Mouse (Mus musculus): ENCODE measurements around the gene Moxd1. TPM values are rescaled to one million over a fixed set of nuclear protein-coding genes. Genes with fewer than 3 reads are reported as not detected.
A peak's percentile ranks its signal among the peaks of the same experiment; 100 is the strongest.

The Moxd1 gene
- polyA plus RNA-seq, 1 experiment from 2014 or later: 17.2 TPM

- DNase-seq (ENCODE audit: low spot score): no peak
- Histone ChIP-seq H3K27me3 (ENCODE audit: control insufficient read depth, insufficient read depth, low read length) (peaks cover 21% of the 10 kb centered on the region), H3K9me3 (replicated peaks; ENCODE audit: control insufficient read depth, low read length) (no peaks in the 10 kb centered on the region), H3K4me3 (ENCODE audit: low read depth, low read length) (no peak overlapping the region), H3K27ac (replicated peaks; ENCODE audit: low read depth, low read length) (no peak overlapping the region), H3K4me2 (ENCODE audit: low read depth, low read length) (no peak overlapping the region), H3K9ac (replicated peaks; ENCODE audit: low read length) (no peak overlapping the region), H3K4me1 (ENCODE audit: control insufficient read depth, insufficient read depth, low read length) (no peaks in the 10 kb centered on the region; the same call in 1 of the 2 replicates), H3K36me3 (replicated peaks; ENCODE audit: control insufficient read depth, insufficient read depth, low read depth, low read length) (no peaks in the 10 kb centered on the region)
- 83% methylated on average over 5 of the region's 5 CpGs for WGBS
- no peak for ATAC-seq (replicated peaks; ENCODE audit: insufficient number of reproducible peaks, low FRiP score, low TSS enrichment, low read depth)
Measured at GRCm38 (mm10) chr10:24220931-24221330, 2.4 kb upstream of the Moxd1 start.

- no peak for DNase-seq (ENCODE audit: low spot score)
- peak overlapping the region; percentile 93 for H3K4me2 ChIP-seq (ENCODE audit: low read depth, low read length)
- H3K27me3 ChIP-seq (ENCODE audit: control insufficient read depth, insufficient read depth, low read length): peaks cover 21% of the 10 kb centered on the region
- H3K36me3 ChIP-seq (replicated peaks; ENCODE audit: control insufficient read depth, insufficient read depth, low read depth, low read length): no peaks in the 10 kb centered on the region
- 15% methylated on average over 6 of the region's 6 CpGs for WGBS
- no peaks in the 10 kb centered on the region; the same call in 1 of the 2 replicates for H3K4me1 ChIP-seq (ENCODE audit: control insufficient read depth, insufficient read depth, low read length)
- peak overlapping the region; percentile 41 for H3K4me3 ChIP-seq (ENCODE audit: low read depth, low read length)
- 0 out of 2 replicates have a peak, but pooled peaks have one; percentile 19 for ATAC-seq (replicated peaks; ENCODE audit: insufficient number of reproducible peaks, low FRiP score, low TSS enrichment, low read depth)
- no peaks in the 10 kb centered on the region for H3K9me3 ChIP-seq (replicated peaks; ENCODE audit: control insufficient read depth, low read length)
- H3K27ac ChIP-seq (replicated peaks; ENCODE audit: low read depth, low read length): no peak overlapping the region
- H3K9ac ChIP-seq (replicated peaks; ENCODE audit: low read length): no peak overlapping the region
Measured at GRCm38 (mm10) chr10:24222911-24223310, 406 bp upstream of the Moxd1 start.

- H3K4me1 ChIP-seq (ENCODE audit: control insufficient read depth, insufficient read depth, low read length): no peaks in the 10 kb centered on the region; the same call in 1 of the 2 replicates
- no peak for DNase-seq (ENCODE audit: low spot score)
- peaks cover 21% of the 10 kb centered on the region for H3K27me3 ChIP-seq (ENCODE audit: control insufficient read depth, insufficient read depth, low read length)
- H3K9me3 ChIP-seq (replicated peaks; ENCODE audit: control insufficient read depth, low read length): no peaks in the 10 kb centered on the region
- H3K9ac ChIP-seq (replicated peaks; ENCODE audit: low read length): no peak overlapping the region
- ATAC-seq (replicated peaks; ENCODE audit: insufficient number of reproducible peaks, low FRiP score, low TSS enrichment, low read depth): no peak
- no peaks in the 10 kb centered on the region for H3K36me3 ChIP-seq (replicated peaks; ENCODE audit: control insufficient read depth, insufficient read depth, low read depth, low read length)
- 17% methylated on average over 8 of the region's 8 CpGs for WGBS
- H3K4me3 ChIP-seq (ENCODE audit: low read depth, low read length): no peak overlapping the region
- H3K27ac ChIP-seq (replicated peaks; ENCODE audit: low read depth, low read length): no peak overlapping the region
- H3K4me2 ChIP-seq (ENCODE audit: low read depth, low read length): peak overlapping the region; percentile 93
Measured at GRCm38 (mm10) chr10:24224591-24224990, 1.3 kb downstream of the Moxd1 start.

DNA sequence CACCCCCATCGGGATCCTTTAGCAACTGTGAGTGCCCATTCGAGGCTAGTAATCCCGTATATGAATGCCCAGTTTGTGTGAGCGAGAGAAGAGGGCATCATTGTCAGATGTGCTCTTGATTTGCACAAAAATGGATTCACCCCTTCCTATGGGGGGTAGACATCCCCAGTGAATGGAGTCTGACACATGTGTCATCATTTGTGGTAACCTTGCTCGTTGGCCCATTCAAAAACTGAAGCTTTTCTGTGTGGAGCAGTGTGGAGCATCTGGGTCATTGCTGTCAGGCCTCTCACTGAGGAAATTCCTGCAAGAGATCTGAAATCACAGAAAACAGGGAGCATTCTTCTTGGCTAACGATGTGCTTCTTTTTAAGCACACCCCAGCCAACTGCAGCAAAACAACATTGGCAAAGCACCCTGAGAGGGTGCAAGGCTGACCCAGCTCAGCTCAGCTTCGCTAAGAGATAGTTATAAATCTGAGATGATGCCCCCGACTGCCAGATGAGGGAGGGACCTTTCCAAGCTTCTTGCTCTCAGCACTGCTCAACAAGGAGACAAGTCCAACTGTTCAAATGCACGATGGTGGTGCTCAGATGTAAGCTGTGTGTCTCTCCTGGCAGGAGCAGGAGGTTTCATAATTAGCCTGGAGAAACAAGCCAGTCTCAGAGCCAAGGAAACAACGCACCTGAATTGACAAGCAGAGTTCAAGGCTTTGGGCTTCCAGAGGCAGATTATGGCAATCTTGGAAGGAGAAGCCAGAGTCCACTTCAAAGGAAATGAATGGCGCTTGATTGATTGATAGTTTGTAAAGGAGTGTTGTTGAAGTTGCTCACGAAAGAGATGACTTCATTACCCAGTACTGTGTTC lies 5.2 kb downstream of the Moxd1 start:
- Histone ChIP-seq H3K4me3 (ENCODE audit: low read depth, low read length) (no peak overlapping the region), H3K36me3 (replicated peaks; ENCODE audit: control insufficient read depth, insufficient read depth, low read depth, low read length) (no peaks in the 10 kb centered on the region), H3K4me2 (ENCODE audit: low read depth, low read length) (no peak overlapping the region), H3K9ac (replicated peaks; ENCODE audit: low read length) (no peak overlapping the region), H3K4me1 (ENCODE audit: control insufficient read depth, insufficient read depth, low read length) (no peaks in the 10 kb centered on the region; the same call in 1 of the 2 replicates), H3K9me3 (replicated peaks; ENCODE audit: control insufficient read depth, low read length) (no peaks in the 10 kb centered on the region), H3K27me3 (ENCODE audit: control insufficient read depth, insufficient read depth, low read length) (peaks cover 12% of the 10 kb centered on the region), H3K27ac (replicated peaks; ENCODE audit: low read depth, low read length) (no peak overlapping the region)
- no peak for DNase-seq (ENCODE audit: low spot score)
- WGBS: 54% methylated on average over 12 of the region's 12 CpGs
- ATAC-seq (replicated peaks; ENCODE audit: insufficient number of reproducible peaks, low FRiP score, low TSS enrichment, low read depth): no peak

DNA sequence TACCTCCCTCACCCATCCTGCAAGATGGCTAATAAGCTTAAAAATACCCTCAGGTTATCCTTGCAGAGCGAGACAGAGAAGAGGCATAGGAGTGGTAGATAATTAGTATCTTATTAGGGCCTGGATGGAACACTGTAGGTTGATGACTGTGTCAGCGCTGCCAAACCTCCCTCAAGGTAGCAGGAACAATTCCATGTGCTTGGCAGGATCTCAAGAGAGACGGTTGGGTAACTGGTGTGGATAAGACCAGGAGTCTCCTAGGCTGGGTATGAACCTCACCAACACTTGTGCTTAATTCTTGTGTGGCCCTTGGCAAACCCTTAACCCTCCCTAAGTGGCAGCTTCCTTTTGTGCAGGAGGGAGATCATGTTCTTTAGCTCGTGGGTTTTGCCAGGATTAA lies 9.0 kb downstream of the Moxd1 start:
- H3K27me3 ChIP-seq (ENCODE audit: control insufficient read depth, insufficient read depth, low read length): no peaks in the 10 kb centered on the region
- H3K9ac ChIP-seq (replicated peaks; ENCODE audit: low read length): no peak overlapping the region
- H3K4me2 ChIP-seq (ENCODE audit: low read depth, low read length): no peak overlapping the region
- no peaks in the 10 kb centered on the region for H3K9me3 ChIP-seq (replicated peaks; ENCODE audit: control insufficient read depth, low read length)
- no peaks in the 10 kb centered on the region for H3K36me3 ChIP-seq (replicated peaks; ENCODE audit: control insufficient read depth, insufficient read depth, low read depth, low read length)
- no peak overlapping the region for H3K27ac ChIP-seq (replicated peaks; ENCODE audit: low read depth, low read length)
- ATAC-seq (replicated peaks; ENCODE audit: insufficient number of reproducible peaks, low FRiP score, low TSS enrichment, low read depth) (no peak), DNase-seq (ENCODE audit: low spot score) (no peak)
- H3K4me3 ChIP-seq (ENCODE audit: low read depth, low read length): no peak overlapping the region
- H3K4me1 ChIP-seq (ENCODE audit: control insufficient read depth, insufficient read depth, low read length): no peaks in the 10 kb centered on the region
- 70% methylated on average over 4 of the region's 4 CpGs for WGBS

GRCm38 (mm10) chr10:24235426-24236283 lies 12.3 kb downstream of the Moxd1 start:
- no peak overlapping the region for H3K4me2 ChIP-seq (ENCODE audit: low read depth, low read length)
- no peaks in the 10 kb centered on the region for H3K9me3 ChIP-seq (replicated peaks; ENCODE audit: control insufficient read depth, low read length)
- H3K27me3 ChIP-seq (ENCODE audit: control insufficient read depth, insufficient read depth, low read length): no peaks in the 10 kb centered on the region
- no peaks in the 10 kb centered on the region for H3K36me3 ChIP-seq (replicated peaks; ENCODE audit: control insufficient read depth, insufficient read depth, low read depth, low read length)
- no peak overlapping the region for H3K9ac ChIP-seq (replicated peaks; ENCODE audit: low read length)
- ATAC-seq (replicated peaks; ENCODE audit: insufficient number of reproducible peaks, low FRiP score, low TSS enrichment, low read depth) (no peak), DNase-seq (ENCODE audit: low spot score) (no peak)
- WGBS: 76% methylated on average over 23 of the region's 23 CpGs
- no peak overlapping the region for H3K27ac ChIP-seq (replicated peaks; ENCODE audit: low read depth, low read length)
- H3K4me1 ChIP-seq (ENCODE audit: control insufficient read depth, insufficient read depth, low read length): no peaks in the 10 kb centered on the region
- H3K4me3 ChIP-seq (ENCODE audit: low read depth, low read length): no peak overlapping the region

DNA sequence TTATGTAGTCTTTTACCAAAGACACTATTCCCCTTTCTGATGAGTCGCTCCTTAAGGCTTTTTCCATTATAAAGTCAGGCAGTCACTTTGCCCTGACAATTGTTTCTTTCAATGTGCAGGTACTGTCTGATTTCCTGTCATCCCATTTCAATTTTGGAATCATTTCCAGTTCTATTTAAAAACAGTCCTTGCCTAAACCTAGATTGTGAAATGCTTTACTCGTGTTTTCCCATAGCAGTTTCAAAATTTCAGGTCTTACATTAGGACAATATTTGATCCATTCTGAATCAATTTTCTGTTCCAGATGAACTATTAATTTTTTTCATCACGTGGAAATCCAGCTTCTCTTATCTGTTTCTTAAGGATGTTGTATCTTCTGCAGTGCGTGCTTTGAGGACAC lies 23.5 kb downstream of the Moxd1 start:
- Histone ChIP-seq H3K36me3 (replicated peaks; ENCODE audit: control insufficient read depth, insufficient read depth, low read depth, low read length) (no peaks in the 10 kb centered on the region), H3K9me3 (replicated peaks; ENCODE audit: control insufficient read depth, low read length) (no peaks in the 10 kb centered on the region), H3K4me2 (ENCODE audit: low read depth, low read length) (no peak overlapping the region), H3K9ac (replicated peaks; ENCODE audit: low read length) (no peak overlapping the region), H3K4me3 (ENCODE audit: low read depth, low read length) (no peak overlapping the region), H3K27me3 (ENCODE audit: control insufficient read depth, insufficient read depth, low read length) (no peaks in the 10 kb centered on the region), H3K4me1 (ENCODE audit: control insufficient read depth, insufficient read depth, low read length) (no peaks in the 10 kb centered on the region), H3K27ac (replicated peaks; ENCODE audit: low read depth, low read length) (no peak overlapping the region)
- DNase-seq (ENCODE audit: low spot score) (no peak), ATAC-seq (replicated peaks; ENCODE audit: insufficient number of reproducible peaks, low FRiP score, low TSS enrichment, low read depth) (no peak)
- 87% methylated on average over 4 of the region's 4 CpGs for WGBS

DNA sequence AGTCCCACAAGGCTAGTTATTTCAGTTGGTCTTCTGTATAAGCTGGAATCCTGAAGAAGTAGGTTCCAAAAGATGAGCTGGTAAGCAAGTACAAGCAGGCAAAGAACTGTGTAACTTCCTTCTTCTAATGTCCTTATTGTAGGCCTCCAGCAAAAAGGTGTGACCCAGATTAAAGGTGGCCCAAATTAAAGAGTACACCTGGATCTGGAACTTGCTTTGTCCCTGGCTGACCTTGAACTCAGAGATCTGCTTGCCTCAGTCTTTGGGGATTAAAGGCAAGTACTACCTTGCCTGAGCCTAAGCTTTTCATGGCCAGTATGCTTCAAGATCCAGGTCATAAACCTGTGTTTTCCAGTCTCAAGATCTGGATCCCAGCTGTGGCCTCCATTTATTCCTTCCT lies 24.8 kb downstream of the Moxd1 start:
- no peaks in the 10 kb centered on the region for H3K4me1 ChIP-seq (ENCODE audit: control insufficient read depth, insufficient read depth, low read length)
- DNase-seq (ENCODE audit: low spot score): no peak
- no peak overlapping the region for H3K9ac ChIP-seq (replicated peaks; ENCODE audit: low read length)
- H3K36me3 ChIP-seq (replicated peaks; ENCODE audit: control insufficient read depth, insufficient read depth, low read depth, low read length): no peaks in the 10 kb centered on the region
- no peaks in the 10 kb centered on the region for H3K9me3 ChIP-seq (replicated peaks; ENCODE audit: control insufficient read depth, low read length)
- no peak for ATAC-seq (replicated peaks; ENCODE audit: insufficient number of reproducible peaks, low FRiP score, low TSS enrichment, low read depth)
- H3K27ac ChIP-seq (replicated peaks; ENCODE audit: low read depth, low read length): no peak overlapping the region
- H3K4me3 ChIP-seq (ENCODE audit: low read depth, low read length): no peak overlapping the region
- H3K27me3 ChIP-seq (ENCODE audit: control insufficient read depth, insufficient read depth, low read length): no peaks in the 10 kb centered on the region
- H3K4me2 ChIP-seq (ENCODE audit: low read depth, low read length): no peak overlapping the region
